Mouse (Mus musculus): ENCODE results near the gene 1700016C15Rik. TPM values are rescaled to one million over a fixed set of nuclear protein-coding genes. Genes with fewer than 3 reads are reported as not detected.

The 1700016C15Rik gene
- total RNA-seq, 4 experiments from 2014 or later: not detected

DNA sequence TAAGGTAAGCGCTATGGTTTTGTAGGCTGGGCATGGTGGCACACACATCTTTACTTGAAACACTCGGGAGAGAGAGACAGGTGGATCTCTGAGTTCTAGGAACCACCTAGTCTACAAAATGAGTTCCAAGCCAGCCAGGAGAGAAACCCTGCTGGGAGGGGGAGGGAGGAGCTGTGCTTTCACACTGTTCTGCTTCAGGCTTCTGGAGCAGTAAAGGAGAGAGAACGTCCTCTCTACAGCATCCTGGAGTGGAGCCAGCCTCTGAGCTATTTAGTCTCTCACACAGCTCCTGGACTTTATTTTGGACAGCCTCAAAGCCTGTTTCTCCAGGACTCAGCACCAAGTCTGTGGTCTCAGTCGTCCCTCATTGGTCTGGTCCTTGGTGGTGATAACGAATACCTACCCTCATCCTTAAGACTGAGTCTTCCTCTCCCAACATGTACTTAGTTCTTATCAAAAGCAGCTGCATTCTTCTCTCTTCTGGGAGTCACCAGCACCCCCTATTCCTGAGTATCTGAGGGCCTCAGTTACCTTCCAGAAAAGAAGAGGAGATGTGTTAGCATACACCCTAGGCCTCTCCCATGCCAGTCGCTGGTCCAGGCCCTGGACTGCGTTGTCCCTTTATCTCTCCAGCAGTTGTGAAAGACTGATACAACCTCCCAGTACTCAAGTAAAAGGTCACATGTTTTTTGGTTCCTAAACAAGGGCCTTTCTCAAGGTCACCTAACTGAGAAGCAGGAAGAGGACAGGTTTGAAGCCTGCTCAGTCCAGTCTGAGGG, 12.4 kb upstream of the 1700016C15Rik start:
- no peak for DNase-seq

DNA sequence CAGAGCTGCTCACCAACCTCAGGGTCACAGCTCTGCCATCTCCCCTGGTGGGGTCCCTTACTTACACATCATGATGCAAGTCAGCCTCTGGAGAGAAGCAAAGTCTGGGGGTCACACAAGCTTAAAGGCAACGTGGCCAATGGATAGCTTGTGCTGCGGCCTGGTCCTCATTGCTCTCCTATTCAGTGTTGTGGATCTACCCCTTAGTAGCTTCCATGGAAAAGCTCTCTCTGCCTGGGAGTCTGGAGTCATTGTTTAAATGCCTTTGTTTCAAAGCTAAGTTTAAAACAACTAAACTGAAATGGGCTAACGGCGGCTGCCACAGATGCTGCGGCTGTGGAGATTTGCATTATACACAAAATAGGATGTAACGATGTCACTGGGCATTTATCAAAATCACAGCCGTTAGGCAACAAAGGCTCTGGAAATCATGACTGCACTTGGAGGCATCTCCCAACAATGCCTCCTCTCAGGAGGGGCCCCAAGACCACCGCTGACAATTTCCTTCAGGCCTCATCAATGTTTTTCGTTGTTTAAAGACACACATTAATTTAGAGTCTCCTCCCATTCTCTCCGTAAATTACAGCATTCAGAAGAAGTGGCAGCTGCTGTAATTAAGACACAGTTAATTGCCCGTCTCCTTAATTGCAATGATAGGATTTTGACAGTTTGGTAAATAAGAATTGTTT, 11.1 kb upstream of the 1700016C15Rik start:
- no peak for DNase-seq

DNA sequence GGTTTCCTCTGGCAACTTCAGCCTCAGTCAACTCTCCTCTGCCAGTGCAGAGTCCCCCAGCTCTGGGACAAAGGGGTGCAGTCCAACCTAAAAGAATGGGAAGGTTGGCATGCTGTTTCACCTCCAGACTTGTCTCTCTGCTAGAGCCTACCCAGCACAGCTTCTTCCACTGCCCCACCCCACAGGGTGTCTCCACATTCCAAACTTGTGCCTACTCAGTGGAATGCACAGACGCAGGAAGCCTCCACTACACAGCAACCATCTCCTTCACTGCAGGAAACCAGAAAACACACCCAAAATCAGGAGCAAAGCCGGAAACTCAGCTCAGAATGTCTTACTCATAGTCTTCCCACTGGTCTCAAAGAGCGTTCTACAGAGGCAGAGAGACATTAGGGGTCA, 10.6 kb upstream of the 1700016C15Rik start:
- no peak for DNase-seq

DNA sequence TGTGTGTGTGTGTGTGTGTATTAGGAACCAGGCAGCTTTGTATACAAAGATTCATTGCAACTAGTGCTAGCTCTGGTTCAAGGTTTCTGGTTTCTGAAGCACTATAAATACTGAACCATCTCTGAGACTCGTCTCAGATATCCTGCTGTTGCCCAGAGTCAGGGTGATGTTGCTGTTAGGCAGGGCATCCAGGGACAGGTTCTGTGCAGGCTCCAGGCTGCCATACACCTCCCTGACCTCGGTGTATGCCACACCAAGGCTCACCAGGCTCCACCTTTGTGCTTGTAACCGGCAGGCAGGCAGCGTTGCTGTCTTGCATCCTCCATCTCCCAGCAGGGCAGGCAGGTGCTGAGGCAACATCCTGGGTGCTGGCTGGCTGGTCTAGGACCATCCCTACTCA, 5.8 kb upstream of the 1700016C15Rik start:
- DNase-seq: no peak

DNA sequence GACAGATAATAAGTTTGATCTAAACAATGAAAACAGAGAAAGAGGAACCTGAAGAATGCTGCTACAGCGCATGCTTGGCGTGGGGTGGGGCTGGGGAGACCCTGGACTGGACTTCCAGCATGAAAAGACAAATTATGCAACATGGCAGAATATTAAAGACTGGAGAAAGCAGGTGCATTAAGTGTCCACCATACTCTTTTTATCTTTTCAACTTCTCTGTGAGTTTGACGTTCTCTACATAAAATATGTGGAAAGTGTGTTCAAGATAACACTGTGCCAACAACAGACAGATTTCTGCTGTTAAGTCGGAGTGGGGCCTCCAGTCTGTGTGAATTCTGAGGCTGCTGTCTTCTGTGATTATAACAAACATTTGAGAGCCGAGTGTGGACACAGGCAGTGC, 2.7 kb upstream of the 1700016C15Rik start:
- DNase-seq: no peak

DNA sequence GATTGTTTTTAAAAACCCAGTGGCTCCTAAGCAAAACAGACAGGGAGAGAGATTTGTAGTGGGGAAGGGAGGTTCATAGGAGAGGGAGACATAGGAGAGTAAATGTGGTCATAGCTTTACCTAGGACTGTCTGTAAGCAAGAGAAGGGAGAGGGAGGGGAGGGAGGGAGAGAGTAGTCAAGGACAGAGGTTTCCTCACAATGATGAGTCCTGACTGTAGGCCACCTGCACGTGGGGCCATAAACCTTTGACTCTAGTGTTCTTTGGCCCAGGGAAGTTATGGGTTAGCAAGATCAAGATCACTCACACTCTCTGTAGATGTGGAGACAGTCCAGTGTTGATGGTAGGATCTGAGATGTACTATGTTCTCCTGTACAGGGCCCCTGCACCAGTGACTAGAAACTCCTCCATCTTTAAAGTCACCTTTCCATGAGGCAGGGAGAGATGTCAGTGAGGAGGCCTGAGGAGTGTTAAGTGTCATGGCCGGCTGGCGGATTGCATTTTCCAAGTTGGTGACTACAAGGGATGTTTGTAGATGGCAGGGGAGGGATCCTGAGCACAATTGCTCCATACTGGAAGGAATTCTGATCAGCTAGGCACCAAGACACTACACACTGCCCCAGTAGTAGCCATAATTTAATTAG, 1.6 kb upstream of the 1700016C15Rik start:
- DNase-seq: no peak

DNA sequence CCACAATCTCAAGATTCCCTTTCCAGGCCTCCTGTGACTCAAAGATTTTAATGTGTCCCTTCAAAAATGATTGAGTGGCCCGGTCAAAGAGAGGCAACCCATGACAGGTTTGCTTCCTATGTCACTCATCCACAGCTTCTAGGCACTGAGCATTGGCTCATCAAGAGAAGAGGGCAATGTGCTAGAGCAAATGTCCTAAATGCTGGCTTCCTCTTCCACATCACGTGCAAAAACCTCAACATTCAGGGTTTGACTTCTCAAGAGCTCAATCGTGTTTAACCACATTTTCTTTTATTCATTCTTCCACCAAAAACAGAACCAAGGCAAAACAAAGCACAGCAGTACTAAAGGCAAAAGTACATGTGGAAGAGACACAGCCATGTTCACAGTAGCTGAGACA, 2.4 kb downstream of the 1700016C15Rik start:
- no peak for DNase-seq

DNA sequence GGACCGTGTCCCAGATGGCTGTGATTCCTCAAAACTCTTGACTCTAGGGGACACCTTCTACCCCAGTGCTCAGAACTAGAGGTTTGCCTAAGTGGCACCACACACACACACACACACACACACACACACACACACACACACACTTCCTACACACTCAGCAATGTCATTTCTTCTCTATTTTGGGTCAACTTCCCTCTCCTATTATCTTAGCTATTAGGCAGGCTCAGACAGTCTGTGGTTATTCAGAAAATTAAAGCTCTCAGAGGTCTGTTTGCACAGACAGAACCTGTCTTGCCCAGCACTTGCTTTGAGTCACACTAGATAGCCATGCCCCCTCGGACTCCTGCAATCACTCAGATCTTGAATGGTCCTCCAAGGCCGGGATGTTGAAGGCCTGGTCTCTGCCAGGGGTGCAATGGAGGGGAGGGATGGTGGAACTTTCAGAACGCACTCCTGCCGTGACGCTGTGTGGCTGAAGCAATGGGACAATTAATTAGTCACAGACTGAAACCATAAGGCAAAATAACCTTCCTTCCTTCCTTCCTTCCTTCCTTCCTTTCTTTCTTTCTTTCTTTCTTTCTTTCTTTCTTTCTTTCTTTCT, 8.0 kb downstream of the 1700016C15Rik start:
- no peak for DNase-seq

DNA sequence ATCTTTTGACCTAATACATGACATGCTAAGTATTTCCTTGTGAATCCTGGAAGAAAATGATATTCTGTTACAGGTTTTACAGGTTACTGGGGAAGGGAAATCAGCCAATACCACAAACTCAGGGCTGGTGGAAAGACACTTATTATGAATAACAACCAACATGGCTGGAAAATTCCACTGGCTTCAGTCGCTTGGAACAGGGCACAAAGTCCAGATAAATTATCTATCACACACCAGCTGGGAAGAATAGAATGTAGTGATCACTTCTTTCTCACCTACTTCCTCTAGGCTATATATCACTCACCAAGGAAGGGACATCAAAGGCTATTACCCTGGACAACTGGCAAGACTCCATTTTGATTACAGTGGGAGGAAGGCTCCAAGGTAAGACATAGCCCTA, 11.1 kb downstream of the 1700016C15Rik start:
- no peak for DNase-seq

DNA sequence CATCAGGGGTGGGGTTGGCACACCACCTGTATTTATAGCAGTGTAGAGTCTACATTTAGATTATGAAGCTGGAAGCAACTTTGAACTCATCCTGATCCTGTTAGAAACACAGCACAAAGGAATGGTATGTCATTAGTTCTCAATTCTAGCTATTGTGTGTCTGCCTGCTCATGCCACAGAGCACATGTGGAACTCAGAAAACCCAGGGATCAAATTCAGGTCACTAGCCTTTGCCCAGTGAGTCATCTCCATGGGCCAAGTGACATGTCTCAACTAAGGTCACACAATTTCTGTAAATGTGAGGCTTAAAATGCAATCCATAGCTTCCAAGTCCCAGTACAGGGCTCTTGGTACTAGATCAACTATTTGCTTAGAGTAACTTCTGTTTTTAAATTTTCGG, 12.5 kb downstream of the 1700016C15Rik start:
- DNase-seq: no peak

DNA sequence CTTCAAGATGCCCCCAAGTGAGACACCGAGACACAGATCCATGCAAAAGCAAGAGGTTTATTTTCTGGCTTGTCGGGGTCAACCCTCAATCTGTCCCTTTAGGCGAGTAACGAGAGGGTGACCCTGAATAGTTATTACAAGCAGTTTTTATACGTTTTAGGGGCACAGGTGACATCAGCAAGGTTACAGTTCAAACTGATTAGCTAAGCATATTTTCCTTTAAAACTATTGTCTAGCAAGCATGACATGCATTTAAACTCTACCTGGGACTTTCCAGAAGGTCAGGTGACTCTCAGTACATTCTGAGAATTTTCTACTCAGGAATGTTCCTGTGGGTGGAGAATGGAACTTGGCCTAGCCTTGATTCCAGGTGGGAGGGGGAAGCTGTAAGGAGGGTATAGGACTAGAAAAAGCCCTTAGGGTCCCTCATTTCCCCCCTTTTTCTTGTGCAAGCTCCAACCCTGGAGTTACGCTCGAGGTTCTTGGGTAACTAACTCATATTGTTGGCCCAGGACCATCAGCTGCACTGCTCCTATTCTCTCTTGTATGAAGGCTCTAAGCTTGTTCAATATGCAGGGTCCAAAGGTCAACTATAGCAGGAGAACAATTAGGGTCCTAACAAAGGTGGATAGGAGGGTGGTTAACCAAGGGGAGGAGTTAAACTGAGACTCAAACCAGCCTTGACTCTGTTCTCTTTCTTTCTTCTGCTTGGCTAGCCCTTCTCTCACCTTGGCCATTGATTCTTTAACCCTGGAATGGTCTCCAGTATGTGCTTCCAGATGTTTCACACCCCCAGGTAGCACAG, 15.1 kb downstream of the 1700016C15Rik start:
- DNase-seq: no peak

DNA sequence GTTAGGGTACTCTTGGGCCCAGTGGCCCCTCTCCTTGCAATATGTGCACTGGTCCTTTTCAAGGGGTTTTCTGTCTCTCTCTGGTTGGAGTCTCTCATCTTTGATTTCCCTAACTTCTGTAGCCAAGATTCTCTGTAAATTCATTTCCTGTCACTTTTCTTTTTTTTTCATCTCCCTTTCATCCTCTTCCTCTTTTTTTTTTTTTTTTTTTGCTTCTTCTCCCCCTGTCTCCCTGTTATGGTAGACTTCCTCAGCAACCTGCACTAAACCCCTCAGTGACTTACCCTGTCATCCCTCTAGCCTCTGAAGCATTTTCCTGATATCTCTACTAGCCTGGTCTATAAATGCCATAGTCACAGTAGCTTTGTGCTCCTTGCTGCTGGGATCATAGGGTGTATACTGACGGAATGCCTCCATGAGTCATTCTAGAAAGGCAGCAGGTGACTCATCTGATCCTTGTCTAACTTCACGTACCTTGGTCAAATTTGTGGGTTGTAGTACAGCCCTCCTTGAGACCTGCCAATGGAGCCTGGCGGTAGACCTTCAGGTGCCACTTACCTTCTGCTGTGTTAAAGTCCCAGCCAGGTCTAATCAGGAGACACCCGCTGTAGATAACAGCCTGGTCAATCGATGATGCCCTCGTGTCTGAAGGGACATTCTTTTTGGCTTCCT, 18.4 kb downstream of the 1700016C15Rik start:
- no peak for DNase-seq

DNA sequence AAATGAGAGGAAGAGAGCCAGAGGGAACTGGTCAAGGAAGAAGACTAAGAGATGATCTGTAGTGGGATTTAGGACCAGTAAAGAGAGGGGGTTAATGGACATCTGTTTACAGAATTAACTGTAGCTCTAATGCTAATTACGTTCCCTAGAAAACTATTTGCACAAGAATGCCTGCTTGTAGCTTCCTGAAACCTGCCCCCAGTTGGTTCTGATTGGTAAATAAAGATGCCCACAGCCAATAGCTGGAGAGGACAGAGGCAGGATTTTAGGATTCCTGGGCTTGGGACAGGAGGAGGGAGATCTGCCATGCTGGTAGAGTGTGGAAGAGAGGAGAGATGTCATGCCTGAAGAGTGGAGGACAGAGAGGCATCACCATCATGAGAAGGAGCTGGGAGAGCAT, 23.9 kb downstream of the 1700016C15Rik start:
- DNase-seq: no peak

DNA sequence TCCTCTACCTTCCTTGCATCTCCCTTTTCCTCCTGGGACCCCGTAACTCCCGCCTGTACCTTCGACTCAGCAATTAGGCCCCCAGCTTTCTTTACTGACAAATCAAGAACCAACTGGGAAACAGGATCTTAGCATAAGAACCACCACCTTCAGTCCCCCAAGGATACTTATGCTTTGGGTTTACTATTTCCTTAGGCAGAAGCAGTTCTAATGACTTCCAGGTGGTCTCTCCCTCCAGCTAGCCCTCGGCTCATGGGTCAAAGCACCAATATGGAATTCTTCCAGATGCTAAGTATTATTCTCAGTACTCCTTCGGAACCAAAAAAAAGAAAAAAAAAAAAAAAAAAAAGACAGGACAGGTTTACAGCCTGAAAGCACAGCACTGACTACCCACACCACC, 27.6 kb downstream of the 1700016C15Rik start:
- no peak for DNase-seq

DNA sequence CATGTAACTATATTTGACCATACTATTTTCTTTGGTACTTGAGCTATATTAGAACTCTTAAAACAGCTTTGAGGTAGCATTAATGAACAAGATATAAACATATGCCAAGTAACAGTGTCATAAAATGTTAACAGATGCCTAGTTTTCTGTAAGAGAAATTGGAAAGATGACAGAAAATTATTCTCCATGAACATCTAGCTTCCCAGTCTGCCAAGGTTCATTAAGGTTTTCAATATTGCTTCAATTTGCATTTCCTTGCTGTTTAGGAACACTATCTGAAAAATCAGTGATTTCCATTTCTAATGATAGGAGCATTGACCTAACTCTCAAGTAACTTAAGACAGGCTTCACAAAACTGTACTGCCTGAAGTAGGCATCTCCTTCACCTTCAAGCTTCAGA, 39.3 kb downstream of the 1700016C15Rik start:
- no peak for DNase-seq

DNA sequence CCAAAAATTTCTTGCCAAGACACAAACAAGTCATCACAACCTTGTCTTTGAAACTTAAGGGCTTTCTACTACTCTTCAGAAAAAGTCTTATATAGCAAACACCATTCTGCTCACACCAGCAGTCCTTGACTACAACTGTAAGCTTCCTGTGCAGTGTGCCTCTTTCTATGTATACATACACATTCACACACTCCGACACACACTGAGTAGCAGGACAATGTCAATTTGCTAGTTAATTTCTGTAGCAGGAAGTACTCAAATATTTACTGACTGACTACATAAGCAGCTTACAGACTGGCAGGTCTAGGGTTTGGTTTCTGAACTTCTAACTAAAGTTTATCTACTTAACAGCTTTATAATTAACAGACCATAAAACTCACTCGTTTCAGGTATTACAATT, 47.8 kb downstream of the 1700016C15Rik start:
- DNase-seq: no peak

DNA sequence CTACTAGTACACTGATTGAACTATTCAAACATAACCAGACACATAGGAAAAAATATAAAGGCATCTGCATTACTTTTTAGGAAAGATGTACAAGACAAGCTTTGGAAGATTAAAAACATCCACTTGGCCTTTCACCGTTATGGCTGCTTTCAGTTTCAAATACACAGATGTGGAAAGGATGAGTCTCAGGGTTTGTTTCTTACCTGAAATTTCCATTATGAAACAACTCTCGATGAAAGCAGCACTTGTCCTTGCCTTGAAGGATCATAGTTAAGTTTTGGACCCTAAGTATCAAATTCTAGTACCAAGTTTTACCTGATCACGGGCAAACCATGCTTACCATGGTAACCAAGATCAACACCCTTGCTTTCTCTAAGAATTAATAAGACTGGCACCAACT, 63.2 kb downstream of the 1700016C15Rik start:
- no peak for DNase-seq

DNA sequence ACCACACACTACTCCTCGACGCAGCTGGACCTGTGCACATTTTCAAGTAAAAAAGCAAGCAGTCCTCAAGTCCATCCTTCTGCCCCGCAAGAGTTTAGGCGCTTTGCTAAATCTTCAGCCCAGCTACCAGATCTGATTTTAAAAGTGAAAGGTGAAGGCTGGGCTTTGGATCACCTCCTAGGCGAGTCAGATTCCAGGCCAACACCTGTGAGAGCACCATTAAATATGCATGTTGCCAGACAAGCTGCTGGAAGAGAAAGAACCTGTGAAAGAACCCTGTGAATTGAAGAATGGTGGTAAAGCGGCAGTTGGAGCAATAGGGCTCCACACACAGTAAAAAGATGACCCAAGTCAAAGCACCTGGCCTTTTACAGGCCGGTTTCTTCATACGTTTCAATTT, 65.3 kb downstream of the 1700016C15Rik start:
- no peak for DNase-seq

DNA sequence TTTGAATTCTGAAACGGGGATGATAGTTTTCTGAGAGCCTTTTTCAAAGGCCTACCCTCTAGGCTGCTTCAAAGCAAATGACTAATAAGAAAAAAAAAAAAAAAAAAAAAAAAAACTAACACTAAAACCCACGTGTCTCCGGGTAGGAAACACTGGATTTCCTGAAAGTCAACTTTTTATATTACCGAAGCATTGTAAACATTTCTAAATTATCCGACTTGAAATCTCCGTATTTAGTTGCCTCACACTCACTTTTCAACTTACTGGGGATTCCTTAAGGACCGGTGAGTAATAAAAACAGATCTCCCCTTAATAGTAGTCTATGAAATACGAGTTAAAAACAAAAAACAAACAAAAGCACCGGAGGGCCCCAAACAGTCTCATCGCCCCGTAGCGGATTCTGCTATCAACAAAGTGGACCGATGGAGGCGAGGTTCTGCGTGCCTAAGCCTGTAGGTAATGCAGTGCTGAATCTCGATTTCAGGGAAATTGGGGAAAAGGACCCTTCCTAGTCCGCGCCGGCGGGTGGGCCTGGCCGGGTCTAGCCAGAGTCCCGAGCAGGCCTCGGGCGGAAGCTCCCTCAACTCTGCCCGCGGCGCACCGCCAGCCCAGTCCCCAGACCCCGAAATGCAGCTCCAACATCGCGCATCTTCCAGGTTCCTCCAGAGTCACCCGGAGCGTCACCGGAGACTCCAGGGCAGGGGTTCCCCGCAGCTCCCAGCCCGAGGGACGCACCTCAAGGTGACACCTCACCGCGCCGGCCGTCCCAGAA, 66.0 kb downstream of the 1700016C15Rik start:
- DNase-seq: no peak

DNA sequence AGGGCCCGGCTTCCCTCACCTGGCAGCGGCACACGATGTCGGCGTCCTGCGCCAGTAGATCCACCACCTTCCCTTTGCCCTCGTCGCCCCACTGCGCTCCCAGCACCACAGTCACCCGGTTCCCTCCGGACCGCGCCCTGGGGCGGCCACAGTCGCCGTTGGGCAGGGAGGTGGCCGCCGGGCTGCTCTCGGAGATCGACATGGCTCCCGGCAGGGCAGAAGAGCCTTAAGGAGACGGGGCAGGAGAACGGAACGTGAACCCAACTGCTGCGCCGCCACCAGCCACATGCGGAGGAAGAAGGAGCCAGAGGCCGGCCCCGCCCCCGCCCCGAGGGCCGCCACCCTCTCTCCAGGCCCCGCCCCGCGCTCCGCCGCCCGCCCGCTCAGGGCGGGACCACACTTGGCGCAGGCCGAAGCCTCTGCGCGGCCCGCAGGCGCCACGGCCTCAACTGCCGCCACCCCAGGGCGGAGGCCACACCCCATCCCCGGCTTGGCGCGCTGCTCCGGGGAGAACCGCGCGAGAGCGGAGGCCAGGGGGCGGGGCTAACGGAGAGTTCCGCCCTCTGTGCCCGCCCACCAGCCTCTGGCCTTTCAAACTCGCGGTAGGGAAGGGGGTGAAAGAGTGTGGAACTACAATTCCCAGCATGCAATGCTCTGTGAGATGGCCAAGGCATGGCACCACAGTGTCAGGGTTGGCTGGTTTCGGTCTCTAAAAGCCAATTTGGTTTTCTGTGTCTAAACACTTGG, 66.8 kb downstream of the 1700016C15Rik start, which contains the start of gene Adss:
Gene Adss (minus strand): TSS at position 319 of the 747 bp plus-strand sequence.
- peak; percentile 98 for DNase-seq
